Mouse (Mus musculus): ENCODE results near the gene C1galt1. TPM values are rescaled to one million over a fixed set of nuclear protein-coding genes. Genes with fewer than 3 reads are reported as not detected.

The C1galt1 gene
- total RNA-seq, 2 experiments from 2014 or later: 19.5 to 35.6 TPM

GRCm38 (mm10) chr6:7857356-7858247, 13.0 kb downstream of the C1galt1 start:
- no peak for ATAC-seq (ENCODE audit: poor library complexity, severe bottlenecking)

- ATAC-seq (ENCODE audit: poor library complexity, severe bottlenecking): no peak
These were observed 13.9 kb downstream of the C1galt1 start for GRCm38 (mm10) chr6:7858586-7858985.

DNA sequence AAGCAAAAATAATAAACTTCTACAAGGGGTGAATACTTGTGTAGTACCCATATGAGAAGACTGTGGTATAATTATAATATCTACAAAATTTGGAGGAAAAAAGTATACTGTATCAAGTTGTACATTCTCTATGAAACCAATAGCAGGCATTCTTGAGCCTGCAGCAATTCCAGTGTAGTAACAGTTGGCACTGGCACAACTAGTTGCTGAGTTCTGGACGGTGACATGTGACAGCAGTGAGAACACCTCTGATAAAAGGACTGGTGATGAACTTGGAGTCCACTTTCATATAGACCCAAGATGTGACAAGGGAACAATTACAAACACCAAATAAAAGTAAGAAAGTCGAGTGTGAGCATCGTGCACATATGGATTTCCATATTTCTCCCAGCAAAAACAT, 14.5 kb downstream of the C1galt1 start:
- no peak for ATAC-seq (ENCODE audit: poor library complexity, severe bottlenecking)

GRCm38 (mm10) chr6:7861033-7861432, 16.4 kb downstream of the C1galt1 start:
- ATAC-seq (ENCODE audit: poor library complexity, severe bottlenecking): no peak

DNA sequence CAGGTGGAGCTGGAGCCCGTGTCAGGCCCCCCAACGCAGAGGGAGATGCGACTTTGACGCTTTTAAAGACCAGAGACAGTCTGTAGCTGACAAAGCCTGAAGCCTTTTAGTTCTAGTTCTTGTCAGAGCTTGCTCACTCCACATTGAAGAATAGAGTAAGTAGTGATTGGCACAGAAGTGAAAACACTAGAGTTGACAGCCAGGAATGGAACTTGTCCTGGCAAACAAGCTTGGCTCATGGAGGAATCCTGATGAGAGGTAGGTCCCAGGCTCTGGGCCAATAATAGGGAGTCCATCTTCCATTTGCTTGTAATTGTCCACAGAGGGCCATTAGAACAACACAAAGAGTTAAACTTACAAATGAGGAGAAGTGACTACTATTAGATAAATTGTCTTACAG, 18.7 kb downstream of the C1galt1 start:
- no peak for ATAC-seq (ENCODE audit: poor library complexity, severe bottlenecking)

DNA sequence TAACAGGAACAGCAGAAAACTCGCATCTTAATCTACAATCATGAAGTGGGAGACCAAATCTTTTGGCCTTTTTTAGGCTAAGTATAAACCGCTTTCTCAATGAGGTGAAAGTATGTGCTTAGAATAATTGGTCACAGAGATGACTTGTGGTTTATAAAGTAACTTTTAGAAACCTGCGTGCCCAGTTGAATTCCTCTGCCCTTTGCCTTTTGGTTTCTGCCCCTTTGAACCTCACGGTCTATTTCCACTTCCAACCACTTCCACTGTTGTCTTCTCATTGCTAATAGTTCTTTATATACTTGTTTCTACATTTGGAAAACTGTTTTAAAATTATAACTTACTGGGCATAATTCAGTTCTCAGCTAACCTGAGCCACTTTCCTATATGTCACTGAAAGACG, 32.2 kb downstream of the C1galt1 start:
- ATAC-seq (ENCODE audit: poor library complexity, severe bottlenecking): no peak

- no peak for ATAC-seq (ENCODE audit: poor library complexity, severe bottlenecking)
These were observed 37.0 kb downstream of the C1galt1 start for GRCm38 (mm10) chr6:7881595-7882128.

DNA sequence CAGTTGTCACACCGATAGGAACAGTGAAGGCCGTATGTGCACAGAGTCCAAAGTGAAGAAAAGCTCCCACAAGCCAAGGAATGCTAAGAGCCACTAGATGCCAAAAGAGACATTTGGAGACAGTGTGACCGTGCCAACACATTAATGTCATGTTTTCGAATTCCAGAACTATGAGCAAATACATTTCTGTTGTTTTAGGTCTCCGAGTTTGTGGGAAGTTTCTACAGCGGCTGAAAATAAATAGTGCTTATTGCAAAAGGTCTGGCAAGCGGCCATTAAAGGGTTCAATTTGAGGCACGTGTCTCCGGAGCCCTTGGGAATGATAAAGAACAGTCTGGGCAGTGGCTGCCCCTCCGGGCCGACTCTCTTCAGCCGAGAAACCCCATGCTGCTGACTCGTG, 37.9 kb downstream of the C1galt1 start:
- no peak for ATAC-seq (ENCODE audit: poor library complexity, severe bottlenecking)

- ATAC-seq (ENCODE audit: poor library complexity, severe bottlenecking): no peak
These were observed 41.5 kb downstream of the C1galt1 start for GRCm38 (mm10) chr6:7885994-7886684.

- ATAC-seq (ENCODE audit: poor library complexity, severe bottlenecking): no peak
These were observed 42.0 kb downstream of the C1galt1 start for GRCm38 (mm10) chr6:7886685-7887004.

GRCm38 (mm10) chr6:7896339-7896738, 51.7 kb downstream of the C1galt1 start:
- ATAC-seq (ENCODE audit: poor library complexity, severe bottlenecking): no peak

DNA sequence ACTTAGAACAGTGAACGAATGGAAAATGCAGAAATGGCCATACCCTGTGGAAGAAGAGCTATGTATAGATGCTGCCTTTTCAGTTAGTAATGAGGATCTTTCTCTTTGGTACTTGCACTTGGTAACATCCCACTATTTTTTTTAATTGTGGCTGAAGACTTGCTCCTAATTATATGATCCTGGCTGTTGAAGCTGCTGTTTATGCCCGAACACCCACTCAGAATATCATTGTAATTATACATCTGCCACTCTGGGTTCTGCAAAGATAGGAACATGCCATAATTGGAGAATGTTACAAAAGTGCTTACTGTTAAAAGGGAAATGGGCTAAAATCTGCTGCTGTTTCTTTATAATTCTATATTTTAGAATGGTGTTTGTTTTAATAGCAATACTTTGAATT, 67.4 kb downstream of the C1galt1 start:
- ATAC-seq (ENCODE audit: poor library complexity, severe bottlenecking): no peak

Other genes with a start within 250 kb of the C1galt1 start
- gene Asns, start 151.6 kb upstream of the C1galt1 start, total RNA-seq (2015): 11.4 and 14.0 TPM in 2 replicates
- 5.4 and 10.7 TPM in 2 replicates for gene Asns, start 151.6 kb upstream of the C1galt1 start, total RNA-seq (2017)